Mouse (Mus musculus): ENCODE results near the gene Agpat3. TPM values are rescaled to one million over a fixed set of nuclear protein-coding genes. Genes with fewer than 3 reads are reported as not detected.

The Agpat3 gene
- polyA plus RNA-seq, 1 experiment from 2014 or later, result 58.2 TPM

DNA sequence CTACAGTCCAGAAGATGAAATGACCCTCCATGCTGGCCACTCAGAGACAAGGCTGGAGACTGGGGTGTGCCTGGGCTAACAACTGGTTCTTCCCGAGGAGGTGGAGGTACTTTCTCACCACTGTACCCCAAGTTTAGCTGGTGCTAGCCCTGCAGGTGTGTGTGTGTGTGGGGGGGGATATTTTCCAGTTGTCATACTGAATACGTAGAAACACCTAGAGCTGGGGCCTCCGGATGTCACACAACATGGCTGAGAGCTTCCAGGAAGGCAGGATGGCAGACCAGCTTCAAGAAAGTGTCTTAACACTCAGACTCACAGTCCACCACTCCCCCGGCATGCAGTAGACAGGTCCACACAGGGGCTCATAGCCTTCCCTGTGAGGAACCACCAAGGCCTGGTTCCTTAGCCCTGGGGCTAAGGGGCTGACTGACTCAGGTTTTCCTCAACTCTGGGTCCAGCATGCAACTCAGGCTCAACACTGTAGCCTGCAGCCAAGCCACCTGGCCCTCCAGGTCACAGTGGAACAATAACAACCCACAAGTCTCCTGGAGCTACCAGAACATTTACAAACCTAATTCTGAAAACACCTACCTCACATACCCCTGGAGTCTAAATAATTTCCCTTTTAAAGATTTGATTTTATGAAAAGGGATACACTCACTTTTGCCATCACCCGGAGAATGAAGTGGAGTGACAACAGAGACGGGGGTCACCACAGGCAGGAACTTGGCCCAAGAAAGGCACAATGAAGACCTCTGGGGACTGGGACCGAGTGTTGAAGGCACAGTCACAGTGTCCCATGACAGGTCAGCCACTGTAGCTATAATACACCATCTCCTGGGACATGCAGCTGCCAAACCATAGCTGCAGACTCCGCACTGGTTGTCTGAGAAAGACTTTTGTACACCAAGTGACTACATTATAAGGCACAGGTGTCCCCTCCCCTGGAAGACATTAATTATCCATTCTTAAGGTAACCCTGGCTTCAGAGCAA, 53.3 kb downstream of the Agpat3 start:
- Histone ChIP-seq H3K9me3 (no peaks in the 10 kb centered on the region), H3K9ac (no peak overlapping the region), H3K36me3 (0 out of 2 replicates have a peak, but pooled peaks cover 2% of the 10 kb centered on the region), H3K4me2 (replicated peaks) (no peak overlapping the region), H3K27me3 (replicated peaks) (no peaks in the 10 kb centered on the region), H3K4me3 (replicated peaks) (no peak overlapping the region), H3K27ac (peak overlapping the region; percentile 44; the same call in 1 of the 2 replicates), H3K4me1 (replicated peaks) (0 out of 2 replicates have a peak, but pooled peaks cover 4% of the 10 kb centered on the region)
- 89% methylated on average over 8 of the region's 8 CpGs for WGBS
- ATAC-seq, result no peak

DNA sequence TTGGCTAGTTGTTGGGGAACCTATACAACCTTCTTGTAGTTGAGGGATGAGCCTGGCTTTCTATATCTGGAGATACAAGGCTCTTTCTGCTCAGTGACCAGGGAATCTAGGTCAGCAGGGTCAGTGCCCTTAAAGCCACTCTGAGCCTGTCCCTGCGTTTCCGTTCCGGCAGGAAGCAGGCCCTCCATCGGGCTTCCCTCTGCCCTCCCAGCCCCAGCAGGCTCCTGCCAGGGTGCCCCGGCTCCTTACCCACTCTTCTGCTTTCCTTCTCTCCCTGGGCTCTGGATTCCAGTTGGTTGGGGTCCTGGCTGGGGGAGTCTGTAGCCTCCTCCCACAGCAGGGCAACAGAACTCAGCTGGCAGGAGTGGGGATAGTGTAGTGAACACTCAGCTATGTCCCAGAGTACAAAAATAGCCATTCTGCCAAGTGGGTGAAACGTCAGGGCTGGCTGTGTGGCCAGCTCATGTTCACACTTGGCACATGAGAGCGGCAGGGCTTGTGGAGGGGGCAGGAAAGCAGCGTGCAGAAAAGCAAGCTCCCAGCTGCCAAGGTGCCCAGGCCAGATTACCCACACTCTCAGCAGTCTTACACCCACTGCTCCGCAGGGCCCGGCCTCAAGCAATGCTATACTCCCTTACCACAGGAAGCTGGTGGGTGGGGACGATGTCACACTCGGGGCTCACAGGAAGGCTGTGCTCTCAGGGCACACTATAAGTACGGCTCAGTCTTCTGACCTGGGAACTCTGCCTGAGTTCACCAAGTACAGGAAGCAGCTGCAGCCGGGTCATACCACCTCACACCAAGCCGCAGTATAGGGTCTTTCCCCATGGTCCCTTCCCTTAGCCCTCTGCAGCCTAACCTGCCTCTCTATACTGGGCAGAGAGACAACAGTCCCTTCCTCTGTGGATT, 54.5 kb downstream of the Agpat3 start:
- no peaks in the 10 kb centered on the region for H3K9me3 ChIP-seq
- H3K9ac ChIP-seq, result no peak overlapping the region
- no peaks in the 10 kb centered on the region for H3K36me3 ChIP-seq
- peak overlapping the region; percentile 44; the same call in 1 of the 2 replicates for H3K27ac ChIP-seq
- H3K4me3 ChIP-seq (replicated peaks), result no peak overlapping the region
- H3K27me3 ChIP-seq (replicated peaks), result no peaks in the 10 kb centered on the region
- no peak overlapping the region for H3K4me2 ChIP-seq (replicated peaks)
- peak; percentile 55; the same call in 1 of the 2 replicates for ATAC-seq
- WGBS, result 70% methylated on average over 15 of the region's 15 CpGs
- 0 out of 2 replicates have a peak, but pooled peaks cover 4% of the 10 kb centered on the region for H3K4me1 ChIP-seq (replicated peaks)

DNA sequence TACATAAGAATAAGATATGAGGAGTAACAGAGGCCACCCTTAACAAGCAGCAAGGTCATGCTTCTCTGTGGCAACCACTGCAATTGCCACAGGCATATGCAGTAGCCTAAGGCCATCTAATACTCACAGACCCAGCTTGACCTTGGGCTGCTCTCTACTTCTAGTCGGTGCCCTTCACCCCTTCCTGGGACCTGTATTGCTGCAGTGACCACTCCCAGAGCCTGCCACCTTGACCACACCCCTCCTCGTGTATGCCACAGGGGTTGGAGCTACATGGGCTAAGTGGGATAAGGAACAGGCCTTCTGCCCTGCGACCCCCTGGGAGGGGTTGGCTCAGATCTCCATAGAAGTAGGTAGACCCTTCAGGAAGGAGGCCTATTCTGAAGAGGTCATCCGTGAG, 55.3 kb downstream of the Agpat3 start:
- H3K36me3 ChIP-seq, result no peaks in the 10 kb centered on the region
- no peak overlapping the region for H3K9ac ChIP-seq
- no peak overlapping the region for H3K4me2 ChIP-seq (replicated peaks)
- 0 out of 2 replicates have a peak, but pooled peaks cover 4% of the 10 kb centered on the region for H3K4me1 ChIP-seq (replicated peaks)
- ATAC-seq, result no peak
- 67% methylated on average over 4 of the region's 4 CpGs for WGBS
- H3K27ac ChIP-seq, result no peak overlapping the region
- H3K27me3 ChIP-seq (replicated peaks), result no peaks in the 10 kb centered on the region
- no peaks in the 10 kb centered on the region for H3K9me3 ChIP-seq
- no peak overlapping the region for H3K4me3 ChIP-seq (replicated peaks)

DNA sequence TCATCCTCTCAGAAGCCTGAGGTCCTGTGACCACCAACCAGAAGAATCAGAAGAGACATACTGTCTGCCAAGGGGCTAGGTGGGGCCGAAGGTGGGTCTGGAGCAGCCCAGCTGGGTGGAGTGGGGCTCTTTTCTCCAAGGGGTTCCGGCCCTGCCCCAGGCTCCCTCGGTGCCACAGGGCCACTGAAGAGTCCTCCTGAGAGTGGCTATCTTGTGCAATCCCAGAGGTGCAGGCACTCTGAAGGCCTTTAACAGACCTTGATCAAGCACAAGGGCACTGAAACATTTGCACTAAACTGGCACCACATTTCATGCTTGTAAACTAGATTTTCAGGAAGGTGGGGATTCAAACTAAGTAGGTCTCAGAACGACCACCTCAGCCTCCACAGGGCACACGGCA, 55.9 kb downstream of the Agpat3 start:
- no peak overlapping the region for H3K4me3 ChIP-seq (replicated peaks)
- WGBS, result 78% methylated on average over 5 of the region's 5 CpGs

DNA sequence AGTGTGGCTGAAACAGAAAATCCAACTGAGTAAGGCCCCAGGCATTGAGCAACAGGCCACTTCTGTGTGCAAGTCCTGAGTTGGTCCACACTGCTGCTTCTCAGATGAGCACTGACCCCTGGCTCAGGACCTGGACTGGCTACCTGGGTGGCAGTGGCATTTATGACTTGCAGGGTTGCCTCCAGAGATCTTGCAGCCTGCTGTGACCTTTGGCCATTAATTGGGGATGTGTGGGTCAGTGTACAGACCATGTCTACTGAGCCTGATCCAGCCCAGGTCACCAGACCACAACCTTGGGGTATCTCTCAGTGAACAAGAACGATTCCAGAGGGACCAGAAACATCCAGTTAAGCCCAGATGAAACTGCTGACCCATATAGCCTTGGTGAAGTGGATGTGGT, 58.7 kb downstream of the Agpat3 start:
- H3K9ac ChIP-seq, result no peak overlapping the region
- WGBS, result 34% methylated on average over 1 of the region's 1 CpGs

More for the DNA sequence above, 55.9 kb downstream of the Agpat3 start:
- H3K27me3 ChIP-seq (replicated peaks), result no peaks in the 10 kb centered on the region
- ATAC-seq, result no peak
- no peak overlapping the region for H3K27ac ChIP-seq
- no peak overlapping the region for H3K9ac ChIP-seq
- 0 out of 2 replicates have a peak, but pooled peaks cover 4% of the 10 kb centered on the region for H3K4me1 ChIP-seq (replicated peaks)
- H3K9me3 ChIP-seq, result no peaks in the 10 kb centered on the region
- H3K36me3 ChIP-seq, result no peaks in the 10 kb centered on the region
- no peak overlapping the region for H3K4me2 ChIP-seq (replicated peaks)

DNA sequence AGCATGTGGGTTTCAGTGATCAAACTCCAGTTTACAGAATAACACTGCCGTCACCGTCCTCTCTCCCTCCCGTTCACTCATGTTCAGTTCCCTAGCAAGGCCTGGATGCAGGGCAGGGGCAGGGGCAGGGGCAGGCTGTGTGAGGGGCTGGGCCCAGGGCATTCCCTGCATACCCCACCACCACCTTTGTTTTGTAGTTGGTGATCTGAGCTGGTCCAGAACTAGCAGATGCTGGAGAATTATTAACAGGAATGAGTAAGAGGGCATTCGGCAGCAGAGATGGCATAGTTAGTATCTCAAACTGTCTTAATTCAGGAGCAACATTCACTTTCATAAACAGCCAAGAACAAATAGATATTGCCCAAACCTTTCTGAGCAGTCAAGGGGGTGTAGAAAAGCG, 59.9 kb downstream of the Agpat3 start:
- Histone ChIP-seq H3K4me3 (replicated peaks) (no peak overlapping the region), H3K36me3 (0 out of 2 replicates have a peak, but pooled peaks cover 3% of the 10 kb centered on the region), H3K4me1 (replicated peaks) (0 out of 2 replicates have a peak, but pooled peaks cover 4% of the 10 kb centered on the region), H3K27ac (no peak overlapping the region), H3K9ac (no peak overlapping the region), H3K4me2 (replicated peaks) (no peak overlapping the region), H3K27me3 (replicated peaks) (no peaks in the 10 kb centered on the region), H3K9me3 (no peaks in the 10 kb centered on the region)
- WGBS, result 79% methylated on average over 5 of the region's 5 CpGs
- no peak for ATAC-seq

More for the DNA sequence above, 58.7 kb downstream of the Agpat3 start:
- Histone ChIP-seq H3K4me2 (replicated peaks) (no peak overlapping the region), H3K4me3 (replicated peaks) (no peak overlapping the region), H3K27ac (no peak overlapping the region), H3K9me3 (no peaks in the 10 kb centered on the region), H3K27me3 (replicated peaks) (no peaks in the 10 kb centered on the region), H3K4me1 (replicated peaks) (0 out of 2 replicates have a peak, but pooled peaks cover 4% of the 10 kb centered on the region), H3K36me3 (no peaks in the 10 kb centered on the region)
- no peak for ATAC-seq

DNA sequence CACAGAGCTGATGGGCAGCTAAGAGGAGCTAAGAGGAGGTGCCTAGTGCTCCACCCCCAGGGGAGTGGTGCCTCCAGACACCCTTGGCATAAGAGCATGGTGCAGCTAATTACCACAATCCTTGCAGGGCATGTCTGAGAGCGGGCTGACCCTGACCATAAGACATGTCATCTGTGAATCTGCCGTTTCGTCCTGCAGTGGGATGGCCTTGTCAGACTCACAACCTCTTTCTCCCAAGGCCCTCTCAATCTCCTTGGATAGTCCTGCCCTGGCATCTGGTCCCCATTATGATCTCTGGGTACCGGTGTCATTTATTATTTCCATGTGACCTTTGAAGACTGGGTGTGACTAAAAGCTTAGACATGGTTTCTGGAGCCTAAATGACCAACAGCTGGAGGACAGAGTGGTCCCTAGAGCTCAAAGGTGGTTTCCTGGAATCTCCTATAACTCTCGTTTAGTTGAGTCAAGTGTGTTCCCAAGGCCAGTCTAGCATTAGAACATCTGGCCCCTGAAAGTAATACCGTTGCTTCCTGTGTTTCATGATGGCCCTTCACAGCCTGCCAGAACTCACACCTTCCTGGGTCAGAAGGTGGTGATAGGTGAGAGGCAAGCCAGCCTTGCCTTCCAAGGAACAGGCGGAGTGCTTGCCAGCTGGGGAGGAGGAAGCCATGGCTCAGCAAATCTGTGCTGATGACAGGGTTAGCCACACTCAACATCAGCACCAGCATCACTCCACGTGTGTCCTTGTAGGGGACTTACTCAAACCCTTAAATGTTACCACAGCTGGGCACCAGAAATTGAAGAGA, 61.4 kb downstream of the Agpat3 start:
- WGBS, result 78% methylated on average over 8 of the region's 8 CpGs
- ATAC-seq, result no peak

DNA sequence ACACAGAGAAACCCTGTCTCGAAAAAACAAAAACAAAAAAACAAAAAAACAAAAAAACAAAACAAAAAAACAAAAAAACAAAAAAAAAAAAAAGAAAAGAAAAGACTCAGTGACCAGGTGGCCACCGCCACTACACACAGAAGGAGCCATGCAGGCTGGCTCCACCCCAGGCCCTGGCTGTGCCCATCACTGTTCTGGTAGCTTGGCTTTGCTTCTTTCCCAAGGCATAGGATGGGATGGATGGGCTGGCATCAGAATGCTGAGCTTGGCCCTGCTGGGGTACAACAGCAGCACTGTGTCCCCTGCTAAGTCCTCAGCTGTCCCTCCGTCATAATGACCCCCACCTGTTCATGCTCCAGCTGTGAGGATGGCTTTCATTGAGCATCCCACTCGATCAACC, 63.4 kb downstream of the Agpat3 start:
- H3K9me3 ChIP-seq, result no peaks in the 10 kb centered on the region
- H3K4me2 ChIP-seq (replicated peaks), result no peak overlapping the region
- H3K4me1 ChIP-seq (replicated peaks), result no peaks in the 10 kb centered on the region
- 95% methylated on average over 4 of the region's 4 CpGs for WGBS
- no peaks in the 10 kb centered on the region for H3K27me3 ChIP-seq (replicated peaks)
- no peak for ATAC-seq
- no peak overlapping the region for H3K27ac ChIP-seq
- H3K4me3 ChIP-seq (replicated peaks), result no peak overlapping the region
- H3K36me3 ChIP-seq, result peaks cover 16% of the 10 kb centered on the region; the same call in 1 of the 2 replicates
- no peak overlapping the region for H3K9ac ChIP-seq

More for the DNA sequence above, 61.4 kb downstream of the Agpat3 start:
- Histone ChIP-seq H3K4me2 (replicated peaks) (no peak overlapping the region), H3K9me3 (no peaks in the 10 kb centered on the region), H3K27me3 (replicated peaks) (no peaks in the 10 kb centered on the region), H3K4me1 (replicated peaks) (no peaks in the 10 kb centered on the region), H3K36me3 (peaks cover 16% of the 10 kb centered on the region; the same call in 1 of the 2 replicates), H3K27ac (no peak overlapping the region), H3K4me3 (replicated peaks) (no peak overlapping the region), H3K9ac (no peak overlapping the region)

DNA sequence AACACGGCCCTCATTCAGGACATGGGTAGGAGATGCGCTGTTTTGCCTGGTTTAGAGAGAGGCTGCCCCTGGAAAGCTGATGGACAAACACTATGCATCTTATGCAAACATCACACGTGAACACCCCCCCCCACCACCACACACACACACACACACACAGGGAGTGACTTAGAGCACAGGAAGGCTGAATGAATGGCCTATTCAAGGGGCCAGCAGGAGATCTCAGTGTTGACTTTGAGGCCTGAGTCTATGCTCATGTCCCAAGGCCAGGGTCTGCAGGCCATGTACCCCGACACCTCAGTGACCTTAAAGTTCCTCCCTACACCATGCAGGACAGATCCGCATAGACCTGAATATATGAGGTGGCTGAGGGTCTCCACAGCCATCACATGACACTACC, 64.2 kb downstream of the Agpat3 start:
- WGBS, result 76% methylated on average over 5 of the region's 5 CpGs
- peak; percentile 43 for ATAC-seq
- Histone ChIP-seq H3K4me3 (replicated peaks) (no peak overlapping the region), H3K9me3 (no peaks in the 10 kb centered on the region), H3K27ac (0 out of 2 replicates have a peak overlapping the region, but pooled peaks have one; percentile 54), H3K9ac (no peak overlapping the region), H3K36me3 (peaks cover 17% of the 10 kb centered on the region), H3K4me2 (replicated peaks) (0 out of 2 replicates have a peak overlapping the region, but pooled peaks have one; percentile 17), H3K4me1 (replicated peaks) (no peaks in the 10 kb centered on the region), H3K27me3 (replicated peaks) (no peaks in the 10 kb centered on the region)

DNA sequence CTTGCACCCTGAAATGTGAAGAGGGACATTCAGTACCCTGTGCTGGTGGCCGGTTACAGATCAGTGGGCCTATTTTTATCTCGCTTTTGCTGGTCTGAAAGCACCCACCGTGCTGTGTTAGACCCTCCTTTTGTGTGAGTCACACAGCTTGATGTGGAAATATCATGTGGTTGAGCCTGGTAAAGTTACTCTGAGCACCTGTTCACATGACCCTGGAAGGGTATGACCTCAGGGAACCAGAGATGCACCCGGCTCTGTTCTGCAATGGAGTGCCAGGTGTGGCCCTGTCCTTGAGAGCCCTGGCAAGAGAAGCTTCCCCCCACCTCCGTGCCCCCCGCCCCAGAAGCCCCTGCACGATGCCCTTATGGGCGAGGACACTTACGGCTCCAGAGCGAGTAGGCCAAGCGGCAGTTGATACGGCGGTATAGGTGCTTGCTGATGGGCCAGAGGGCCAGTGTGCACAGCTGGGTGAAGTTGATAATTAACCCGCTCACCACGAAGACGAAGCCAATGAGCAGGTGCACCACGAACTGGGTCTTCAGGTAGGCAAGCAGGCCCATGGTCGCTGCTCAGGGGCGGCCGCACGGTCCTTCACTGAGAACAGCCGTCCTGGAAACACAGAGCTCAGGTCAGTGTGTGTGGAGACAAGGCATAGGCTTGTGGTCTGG, 64.7 kb downstream of the Agpat3 start:
- Histone ChIP-seq H3K4me1 (replicated peaks) (no peaks in the 10 kb centered on the region), H3K36me3 (peaks cover 21% of the 10 kb centered on the region), H3K27ac (0 out of 2 replicates have a peak overlapping the region, but pooled peaks have one; percentile 54), H3K4me3 (replicated peaks) (no peak overlapping the region), H3K9ac (no peak overlapping the region), H3K9me3 (no peaks in the 10 kb centered on the region), H3K4me2 (replicated peaks) (0 out of 2 replicates have a peak overlapping the region, but pooled peaks have one; percentile 17), H3K27me3 (replicated peaks) (no peaks in the 10 kb centered on the region)
- 74% methylated on average over 22 of the region's 22 CpGs for WGBS
- ATAC-seq, result peak; percentile 86

DNA sequence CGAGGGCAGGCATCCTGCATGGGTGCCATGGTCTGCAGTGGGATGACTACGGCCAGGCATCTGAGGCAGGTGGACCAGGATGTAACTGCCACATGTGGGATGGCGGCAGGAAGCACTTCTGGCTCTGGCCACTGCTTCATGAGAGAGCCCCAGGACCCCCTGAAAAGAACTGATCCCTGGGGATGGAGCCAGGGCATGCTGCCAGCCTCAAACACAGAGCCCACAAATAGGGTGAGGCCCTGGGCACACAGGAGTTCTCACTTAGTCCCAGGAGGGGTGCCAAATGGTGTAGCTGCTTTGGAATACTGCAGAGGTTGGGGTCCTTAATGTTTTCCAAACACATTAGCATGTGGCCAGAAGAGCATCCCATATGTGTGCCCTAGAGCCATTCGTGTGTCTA, 66.3 kb downstream of the Agpat3 start:
- Histone ChIP-seq H3K36me3 (peaks cover 26% of the 10 kb centered on the region), H3K9me3 (no peaks in the 10 kb centered on the region), H3K4me1 (replicated peaks) (no peaks in the 10 kb centered on the region), H3K27me3 (replicated peaks) (no peaks in the 10 kb centered on the region), H3K27ac (no peak overlapping the region), H3K9ac (no peak overlapping the region), H3K4me3 (replicated peaks) (no peak overlapping the region), H3K4me2 (replicated peaks) (no peak overlapping the region)
- WGBS, result 92% methylated on average over 4 of the region's 4 CpGs
- no peak for ATAC-seq

Data from intestine, embryonic 15.5 days (tissue).